Mouse (Mus musculus) frontal cortex, postnatal 25 days (tissue): ENCODE results near the gene Dpysl5.

Experiments used
- DNase-seq, 2 experiments: peaks; one replicate each; pipeline ENCODE4 v3.0.0; 2022; ENCODE audit warnings: low spot score in 2 of 2

Gene Dpysl5

GRCm38 (mm10) chr5:30709744-30710383, 1.5 kb upstream of the Dpysl5 start:
- peak; percentile 64 to 75 for DNase-seq

- peak in 1 of 2 experiments; percentile 56 for DNase-seq
Measured at GRCm38 (mm10) chr5:30710486-30710885, 878 bp upstream of the Dpysl5 start.

GRCm38 (mm10) chr5:30712002-30712390, 632 bp downstream of the Dpysl5 start:
- DNase-seq, result no peak

- no peak for DNase-seq
Measured at GRCm38 (mm10) chr5:30712441-30713298, 1.3 kb downstream of the Dpysl5 start.

- no peak for DNase-seq
Measured at GRCm38 (mm10) chr5:30713299-30713675, 1.9 kb downstream of the Dpysl5 start.

GRCm38 (mm10) chr5:30713691-30714090, 2.3 kb downstream of the Dpysl5 start:
- no peak for DNase-seq

GRCm38 (mm10) chr5:30716311-30716710, 4.9 kb downstream of the Dpysl5 start:
- DNase-seq, result no peak

GRCm38 (mm10) chr5:30717506-30717905, 6.1 kb downstream of the Dpysl5 start:
- no peak for DNase-seq

GRCm38 (mm10) chr5:30717991-30718703, 6.8 kb downstream of the Dpysl5 start:
- no peak for DNase-seq

- no peak for DNase-seq
Measured at GRCm38 (mm10) chr5:30721935-30722334, 10.6 kb downstream of the Dpysl5 start.

GRCm38 (mm10) chr5:30726151-30726693, 14.9 kb downstream of the Dpysl5 start:
- DNase-seq, result no peak

- no peak for DNase-seq
Measured at GRCm38 (mm10) chr5:30732511-30732910, 21.1 kb downstream of the Dpysl5 start.

- DNase-seq, result no peak
Measured at GRCm38 (mm10) chr5:30734666-30735065, 23.3 kb downstream of the Dpysl5 start.

GRCm38 (mm10) chr5:30738127-30738828, 26.9 kb downstream of the Dpysl5 start:
- DNase-seq, result no peak

- DNase-seq, result no peak
Measured at GRCm38 (mm10) chr5:30739595-30739994, 28.2 kb downstream of the Dpysl5 start.

GRCm38 (mm10) chr5:30749582-30750311, 38.4 kb downstream of the Dpysl5 start:
- no peak for DNase-seq

GRCm38 (mm10) chr5:30751071-30751470, 39.7 kb downstream of the Dpysl5 start:
- DNase-seq, result no peak

- no peak for DNase-seq
Measured at GRCm38 (mm10) chr5:30753128-30753527, 41.8 kb downstream of the Dpysl5 start.

GRCm38 (mm10) chr5:30755215-30755614, 43.9 kb downstream of the Dpysl5 start:
- no peak for DNase-seq

- DNase-seq, result no peak
Measured at GRCm38 (mm10) chr5:30762815-30763510, 51.6 kb downstream of the Dpysl5 start.
